Mouse (Mus musculus) liver, postnatal 0 days (tissue): ENCODE data around the gene Adck1.

Source experiments
- CTCF ChIP-seq: sonication (generic); IDR thresholded peaks from 2 replicates; pipeline ENCODE4 v1.5.1; 2016; ENCODE audit warnings: antibody characterized with exemption, low read depth
- EP300 ChIP-seq: IDR thresholded peaks from 2 replicates; pipeline ENCODE4 v1.6.1; 2016; ENCODE audit warnings: antibody characterized with exemption, low read depth, mild to moderate bottlenecking

DNA sequence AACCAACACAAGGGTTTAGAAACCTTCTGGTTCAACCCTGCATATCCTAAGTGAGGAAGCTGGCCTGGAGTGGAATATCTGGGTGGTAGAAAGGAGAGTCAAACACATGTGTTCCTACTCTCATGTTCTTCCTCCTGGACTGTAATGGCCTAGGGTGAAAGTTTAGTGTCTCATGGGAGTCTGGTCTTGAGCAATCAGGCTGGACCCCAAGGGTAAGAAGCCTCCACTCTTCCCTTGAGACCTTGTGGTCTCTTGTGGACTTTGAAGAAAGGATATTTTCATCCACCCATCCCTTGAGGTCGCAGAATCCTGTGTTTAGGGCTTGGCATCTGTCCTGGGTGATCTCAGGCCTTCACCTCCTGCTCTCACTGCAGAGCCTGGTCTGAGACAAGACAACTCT lies 52.9 kb downstream of the Adck1 start:
- TF ChIP-seq EP300 (no peak), CTCF (no peak)
